Comparison of ENCODE assay signal across 14 mouse cellular contexts in genomic region chr8:6315162-6315845, GRCm38 (mm10).
DNase-seq lines count a peak whose midpoint lies in the region; ATAC-seq and TF ChIP-seq lines count a peak whose summit lies in the region.
"Had no signal": no experiment of that assay in that cellular context is flagged by ENCODE, and none has a peak within 500 bp of the region (broad histone marks: within the 10 kb centered on the region; RNA-seq: fewer than 3 reads in every experiment).

No protein-coding gene starts in this region.

- TF ChIP-seq CTCF in lung, embryonic 14.5 days (IDR thresholded peaks at IDR 0.05; ENCODE audit: low read depth) = no peak
- TF ChIP-seq CTCF in lung, adult 2 months (IDR thresholded peaks at IDR 0.05; ENCODE audit: insufficient read depth, low read length) = no peak
- no peak for TF ChIP-seq CTCF in stomach, postnatal 0 days (IDR thresholded peaks at IDR 0.05; ENCODE audit: low read depth)

- no peak overlapping the region for H3K4me3 ChIP-seq in hindbrain, embryonic 16.5 days (ENCODE audit: low read length)
- no peak overlapping the region for H3K4me3 ChIP-seq in hindbrain, embryonic 11.5 days (ENCODE audit: low read depth, low read length)
- H3K4me3 ChIP-seq in lung, embryonic 14.5 days (ENCODE audit: low read depth, low read length) = no peak overlapping the region
- H3K4me3 ChIP-seq in lung, adult 2 months (replicated peaks; ENCODE audit: extremely low read depth, low read depth, low read length) = no peak overlapping the region
- H3K4me3 ChIP-seq in stomach, postnatal 0 days (ENCODE audit: low read depth, low read length) = no peak overlapping the region
- H3K4me3 ChIP-seq: neural tube, embryonic 13.5 days had no signal

- H3K9ac ChIP-seq in hindbrain, embryonic 16.5 days (ENCODE audit: low read depth, low read length) = no peak overlapping the region
- no peak overlapping the region for H3K9ac ChIP-seq in hindbrain, embryonic 11.5 days (ENCODE audit: low read depth, low read length)
- H3K9ac ChIP-seq in lung, embryonic 14.5 days = no peak overlapping the region
- H3K9ac ChIP-seq in stomach, postnatal 0 days (ENCODE audit: low read length) = no peak overlapping the region
- H3K9ac ChIP-seq: neural tube, embryonic 13.5 days had no signal

- no peaks in the 10 kb centered on the region for H3K9me3 ChIP-seq in hindbrain, embryonic 16.5 days (ENCODE audit: control insufficient read depth, low read length)
- H3K9me3 ChIP-seq in hindbrain, embryonic 11.5 days (ENCODE audit: control insufficient read depth, low read length) = no peaks in the 10 kb centered on the region
- no peaks in the 10 kb centered on the region for H3K9me3 ChIP-seq in lung, embryonic 14.5 days (ENCODE audit: low read depth, low read length)
- no peaks in the 10 kb centered on the region for H3K9me3 ChIP-seq in stomach, postnatal 0 days (ENCODE audit: control insufficient read depth, low read length)
- H3K9me3 ChIP-seq: neural tube, embryonic 13.5 days had no signal

- no peaks in the 10 kb centered on the region for H3K27me3 ChIP-seq in hindbrain, embryonic 16.5 days (replicated peaks; ENCODE audit: control insufficient read depth, insufficient read depth, low read length)
- H3K27me3 ChIP-seq in hindbrain, embryonic 11.5 days (ENCODE audit: control insufficient read depth, insufficient read depth, low read length) = no peaks in the 10 kb centered on the region
- no peaks in the 10 kb centered on the region for H3K27me3 ChIP-seq in lung, embryonic 14.5 days (ENCODE audit: insufficient read depth, low read length)
- no peaks in the 10 kb centered on the region for H3K27me3 ChIP-seq in stomach, postnatal 0 days (ENCODE audit: control insufficient read depth, insufficient read depth, low read length)
- H3K27me3 ChIP-seq: neural tube, embryonic 13.5 days had no signal

- ATAC-seq in hindbrain, embryonic 16.5 days = peak; percentile 91
- ATAC-seq in hindbrain, embryonic 11.5 days (ENCODE audit: low FRiP score) = no peak
- peak; percentile 62; the same call in 1 of the 2 replicates for ATAC-seq in lung, embryonic 14.5 days (ENCODE audit: insufficient read depth)
- no peak for ATAC-seq in stomach, postnatal 0 days (ENCODE audit: low FRiP score, low TSS enrichment)

- no peak for TF ChIP-seq POLR2A in lung, adult 2 months (IDR thresholded peaks at IDR 0.05; ENCODE audit: borderline replicate concordance, extremely low read depth, low read depth, low read length)

- no peaks in the 10 kb centered on the region for H3K4me1 ChIP-seq in hindbrain, embryonic 16.5 days (ENCODE audit: control insufficient read depth, insufficient read depth, low read depth, low read length)
- no peaks in the 10 kb centered on the region for H3K4me1 ChIP-seq in hindbrain, embryonic 11.5 days (replicated peaks; ENCODE audit: control insufficient read depth, insufficient read depth, low read length)
- H3K4me1 ChIP-seq in lung, embryonic 14.5 days (ENCODE audit: insufficient read depth) = no peaks in the 10 kb centered on the region
- H3K4me1 ChIP-seq in lung, adult 2 months (ENCODE audit: control insufficient read depth, insufficient read depth, low read length) = no peaks in the 10 kb centered on the region
- no peaks in the 10 kb centered on the region for H3K4me1 ChIP-seq in stomach, postnatal 0 days (replicated peaks; ENCODE audit: control insufficient read depth, insufficient read depth)
- H3K4me1 ChIP-seq: neural tube, embryonic 13.5 days had no signal

- peak; percentile 70 to 85 for DNase-seq in cerebellum, postnatal 14 days
- no peak for DNase-seq in cerebellum, adult 9-11 months
- no peak for DNase-seq in hindbrain, embryonic 11.5 days (ENCODE audit: low spot score)
- peak; percentile 57 for DNase-seq in lung, embryonic 14.5 days
- DNase-seq in lung, adult 2 months = no peak
- DNase-seq in embryo, embryonic 10 days (ENCODE audit: low spot score) = no peak
- no peak for DNase-seq in stomach, postnatal 0 days (ENCODE audit: low spot score)
- DNase-seq: adrenal gland, adult 8-10 months; kidney, adult 9 months; lung, postnatal 36 days; thymus, postnatal 25 days had no signal

- no peaks in the 10 kb centered on the region for H3K36me3 ChIP-seq in hindbrain, embryonic 16.5 days (ENCODE audit: control insufficient read depth, insufficient read depth, low read length)
- no peaks in the 10 kb centered on the region for H3K36me3 ChIP-seq in hindbrain, embryonic 11.5 days (ENCODE audit: control insufficient read depth, insufficient read depth, low read length)
- no peaks in the 10 kb centered on the region for H3K36me3 ChIP-seq in lung, embryonic 14.5 days (ENCODE audit: insufficient read depth)
- no peaks in the 10 kb centered on the region for H3K36me3 ChIP-seq in stomach, postnatal 0 days (ENCODE audit: control insufficient read depth, insufficient read depth, low read length)
- H3K36me3 ChIP-seq: neural tube, embryonic 13.5 days had no signal

- no peak overlapping the region for H3K4me2 ChIP-seq in hindbrain, embryonic 16.5 days (ENCODE audit: low read length)
- H3K4me2 ChIP-seq in hindbrain, embryonic 11.5 days (replicated peaks; ENCODE audit: low read depth, low read length) = no peak overlapping the region
- H3K4me2 ChIP-seq in lung, embryonic 14.5 days = no peak overlapping the region
- no peak overlapping the region for H3K4me2 ChIP-seq in stomach, postnatal 0 days (replicated peaks; ENCODE audit: low read depth)
- H3K4me2 ChIP-seq: midbrain, embryonic 11.5 days; neural tube, embryonic 13.5 days had no signal

- WGBS in hindbrain, embryonic 16.5 days = 63% methylated on average over 4 of the region's 4 CpGs
- whole genome bisulfite sequencing in hindbrain, embryonic 11.5 days = 88% methylated on average over 4 of the region's 4 CpGs
- WGBS in lung, embryonic 14.5 days = 38% methylated on average over 4 of the region's 4 CpGs
- WGBS in lung, adult 2 months = 55% methylated on average over 4 of the region's 4 CpGs
- 50% methylated on average over 4 of the region's 4 CpGs for WGBS in stomach, postnatal 0 days

- H3K27ac ChIP-seq in hindbrain, embryonic 16.5 days (ENCODE audit: low read depth, low read length) = no peak overlapping the region
- no peak overlapping the region for H3K27ac ChIP-seq in hindbrain, embryonic 11.5 days (ENCODE audit: low read depth, low read length)
- H3K27ac ChIP-seq in lung, embryonic 14.5 days (ENCODE audit: low read depth) = no peak overlapping the region
- H3K27ac ChIP-seq in stomach, postnatal 0 days (replicated peaks) = no peak overlapping the region
- H3K27ac ChIP-seq: neural tube, embryonic 13.5 days had no signal

- TF ChIP-seq EP300 in stomach, postnatal 0 days (optimal IDR thresholded peaks at IDR 0.05) = no peak

Comparison
In these comparisons a context has a peak if more than half of its experiments do, and no peak if none do; other contexts are left out.
1. DNase-seq: peak in cerebellum, postnatal 14 days (2 of 2) and lung, embryonic 14.5 days (single experiment); none in cerebellum, adult 9-11 months (single experiment), hindbrain, embryonic 11.5 days (single experiment), lung, adult 2 months (single experiment), embryo, embryonic 10 days (single experiment) and stomach, postnatal 0 days (single experiment).
2. ATAC-seq: peak in hindbrain, embryonic 16.5 days (single experiment) and lung, embryonic 14.5 days (single experiment); none in hindbrain, embryonic 11.5 days (single experiment) and stomach, postnatal 0 days (single experiment).